ENCODE assay signal across 25 mouse cellular contexts in genomic region chr15:92752578-92752977, GRCm38 (mm10).
DNase-seq lines count a peak whose midpoint lies in the region; ATAC-seq and TF ChIP-seq lines count a peak whose summit lies in the region.
"Had no signal": no experiment of that assay in that cellular context is flagged by ENCODE, and none has a peak within 500 bp of the region (broad histone marks: within the 10 kb centered on the region; RNA-seq: fewer than 3 reads in every experiment).

No protein-coding gene starts in this region.

- H3K27me3 ChIP-seq in forebrain, embryonic 12.5 days: peaks cover 5% of the 10 kb centered on the region; the same call in 1 of the 2 replicates
- H3K27me3 ChIP-seq in forebrain, embryonic 10.5 days (ENCODE audit: poor library complexity, severe bottlenecking): no peaks in the 10 kb centered on the region; the same call in 1 of the 2 replicates
- no peaks in the 10 kb centered on the region for H3K27me3 ChIP-seq in lung, embryonic 14.5 days (ENCODE audit: insufficient read depth, low read length)
- no peaks in the 10 kb centered on the region for H3K27me3 ChIP-seq in hindbrain, embryonic 12.5 days
- no peaks in the 10 kb centered on the region for H3K27me3 ChIP-seq in midbrain, embryonic 15.5 days (replicated peaks)
- H3K27me3 ChIP-seq in intestine, embryonic 15.5 days (replicated peaks): no peaks in the 10 kb centered on the region
- H3K27me3 ChIP-seq: forebrain, embryonic 13.5 days; heart, embryonic 12.5 days; kidney, embryonic 15.5 days; limb, embryonic 12.5 days had no signal

- no peak overlapping the region for H3K27ac ChIP-seq in forebrain, embryonic 12.5 days
- no peak overlapping the region for H3K27ac ChIP-seq in forebrain, embryonic 10.5 days
- H3K27ac ChIP-seq in lung, embryonic 14.5 days (ENCODE audit: low read depth): no peak overlapping the region
- peak overlapping the region; percentile 69 for H3K27ac ChIP-seq in hindbrain, embryonic 12.5 days
- peak overlapping the region; percentile 16; the same call in 1 of the 2 replicates for H3K27ac ChIP-seq in midbrain, embryonic 15.5 days
- H3K27ac ChIP-seq in intestine, embryonic 15.5 days: no peak overlapping the region
- H3K27ac ChIP-seq: forebrain, embryonic 13.5 days; kidney, embryonic 15.5 days; limb, embryonic 12.5 days; macrophage had no signal

- H3K4me1 ChIP-seq in forebrain, embryonic 12.5 days: peaks cover 6% of the 10 kb centered on the region
- H3K4me1 ChIP-seq in forebrain, embryonic 10.5 days: peaks cover 11% of the 10 kb centered on the region
- H3K4me1 ChIP-seq in lung, embryonic 14.5 days (ENCODE audit: insufficient read depth): no peaks in the 10 kb centered on the region
- H3K4me1 ChIP-seq in hindbrain, embryonic 12.5 days: no peaks in the 10 kb centered on the region
- H3K4me1 ChIP-seq in midbrain, embryonic 15.5 days: peaks cover 7% of the 10 kb centered on the region
- H3K4me1 ChIP-seq in intestine, embryonic 15.5 days (replicated peaks): no peaks in the 10 kb centered on the region
- H3K4me1 ChIP-seq: heart, embryonic 12.5 days; kidney, embryonic 15.5 days had no signal

- H3K9me3 ChIP-seq in forebrain, embryonic 12.5 days: no peaks in the 10 kb centered on the region
- H3K9me3 ChIP-seq in forebrain, embryonic 10.5 days: 0 out of 2 replicates have a peak, but pooled peaks cover 5% of the 10 kb centered on the region
- H3K9me3 ChIP-seq in lung, embryonic 14.5 days (ENCODE audit: low read depth, low read length): no peaks in the 10 kb centered on the region
- no peaks in the 10 kb centered on the region for H3K9me3 ChIP-seq in hindbrain, embryonic 12.5 days (replicated peaks)
- no peaks in the 10 kb centered on the region for H3K9me3 ChIP-seq in midbrain, embryonic 15.5 days
- H3K9me3 ChIP-seq in intestine, embryonic 15.5 days: no peaks in the 10 kb centered on the region
- H3K9me3 ChIP-seq: forebrain, embryonic 13.5 days; heart, embryonic 12.5 days; kidney, embryonic 15.5 days; limb, embryonic 12.5 days had no signal

- peak; percentile 23; the same call in 1 of the 2 replicates for ATAC-seq in forebrain, embryonic 12.5 days (ENCODE audit: low FRiP score)
- ATAC-seq in lung, embryonic 14.5 days (ENCODE audit: insufficient read depth): no peak
- peak; percentile 55; the same call in 1 of the 2 replicates for ATAC-seq in hindbrain, embryonic 12.5 days (ENCODE audit: low FRiP score)
- ATAC-seq in midbrain, embryonic 15.5 days (replicated peaks): no peak
- no peak for ATAC-seq in intestine, embryonic 15.5 days
- ATAC-seq: activated CD4-positive, CD25-positive, alpha-beta regulatory T cell, adult 4 months; liver, postnatal 0 days had no signal

- DNase-seq in forebrain, embryonic 10.5 days (ENCODE audit: extremely low spot score, low spot score): no peak
- no peak for DNase-seq in lung, embryonic 14.5 days
- no peak for DNase-seq in lung, postnatal 14 days
- no peak for DNase-seq in left cerebral cortex, postnatal 25 days (ENCODE audit: low spot score in 2 of 2)
- DNase-seq: adrenal gland, adult 8-10 months; cerebellum, adult 18-20 months; cerebellum, postnatal 14 days; gastrocnemius, postnatal 14 days; heart, postnatal 10 days; kidney, adult 11 months; kidney, postnatal 36 days; layer of hippocampus, adult 9-11 months; liver, postnatal 0 days; right cerebral cortex, postnatal 25 days had no signal

- no peak overlapping the region for H3K4me3 ChIP-seq in forebrain, embryonic 12.5 days (replicated peaks)
- H3K4me3 ChIP-seq in forebrain, embryonic 10.5 days: no peak overlapping the region
- no peak overlapping the region for H3K4me3 ChIP-seq in lung, embryonic 14.5 days (ENCODE audit: low read depth, low read length)
- H3K4me3 ChIP-seq in hindbrain, embryonic 12.5 days: no peak overlapping the region
- H3K4me3 ChIP-seq in midbrain, embryonic 15.5 days: no peak overlapping the region
- no peak overlapping the region for H3K4me3 ChIP-seq in intestine, embryonic 15.5 days (replicated peaks)
- H3K4me3 ChIP-seq: forebrain, embryonic 13.5 days; heart, embryonic 12.5 days; kidney, embryonic 15.5 days; limb, embryonic 12.5 days had no signal

- H3K9ac ChIP-seq in forebrain, embryonic 12.5 days: no peak overlapping the region
- no peak overlapping the region for H3K9ac ChIP-seq in lung, embryonic 14.5 days
- H3K9ac ChIP-seq in hindbrain, embryonic 12.5 days: no peak overlapping the region
- H3K9ac ChIP-seq in midbrain, embryonic 15.5 days: no peak overlapping the region
- no peak overlapping the region for H3K9ac ChIP-seq in intestine, embryonic 15.5 days
- H3K9ac ChIP-seq: forebrain, embryonic 13.5 days; heart, embryonic 12.5 days; kidney, embryonic 15.5 days; limb, embryonic 12.5 days; liver, postnatal 0 days had no signal

- H3K36me3 ChIP-seq in forebrain, embryonic 12.5 days (replicated peaks): no peaks in the 10 kb centered on the region
- H3K36me3 ChIP-seq in forebrain, embryonic 10.5 days (replicated peaks): no peaks in the 10 kb centered on the region
- no peaks in the 10 kb centered on the region for H3K36me3 ChIP-seq in lung, embryonic 14.5 days (ENCODE audit: insufficient read depth)
- no peaks in the 10 kb centered on the region for H3K36me3 ChIP-seq in hindbrain, embryonic 12.5 days
- H3K36me3 ChIP-seq in midbrain, embryonic 15.5 days (replicated peaks): no peaks in the 10 kb centered on the region
- no peaks in the 10 kb centered on the region for H3K36me3 ChIP-seq in intestine, embryonic 15.5 days
- H3K36me3 ChIP-seq: heart, embryonic 12.5 days; kidney, embryonic 15.5 days; limb, embryonic 12.5 days had no signal

- H3K4me2 ChIP-seq in forebrain, embryonic 12.5 days: no peak overlapping the region
- peak overlapping the region; percentile 38; the same call in 1 of the 2 replicates for H3K4me2 ChIP-seq in lung, embryonic 14.5 days
- peak overlapping the region; percentile 30; the same call in 1 of the 2 replicates for H3K4me2 ChIP-seq in hindbrain, embryonic 12.5 days (replicated peaks)
- H3K4me2 ChIP-seq in midbrain, embryonic 15.5 days: peak overlapping the region; percentile 21; the same call in 1 of the 2 replicates
- no peak overlapping the region for H3K4me2 ChIP-seq in intestine, embryonic 15.5 days (replicated peaks)
- H3K4me2 ChIP-seq: forebrain, embryonic 13.5 days; heart, embryonic 12.5 days; kidney, embryonic 15.5 days; limb, embryonic 12.5 days; liver, embryonic 11.5 days had no signal

- TF ChIP-seq CTCF in lung, embryonic 14.5 days (IDR thresholded peaks at IDR 0.05; ENCODE audit: low read depth): no peak

- WGBS in forebrain, embryonic 12.5 days: 91% methylated on average over 13 of the region's 13 CpGs
- 92% methylated on average over 13 of the region's 13 CpGs for WGBS in forebrain, embryonic 10.5 days
- WGBS in lung, embryonic 14.5 days: 84% methylated on average over 13 of the region's 13 CpGs
- 85% methylated on average over 13 of the region's 13 CpGs for WGBS in hindbrain, embryonic 12.5 days
- WGBS in midbrain, embryonic 15.5 days: 88% methylated on average over 13 of the region's 13 CpGs
- 90% methylated on average over 13 of the region's 13 CpGs for WGBS in intestine, embryonic 15.5 days

- intact Hi-C loops in left cerebral cortex, postnatal 25 days (cut with DNase I): no loop called here

Comparison
In these comparisons a context has a peak if more than half of its experiments do, and no peak if none do; other contexts are left out.
1. ATAC-seq: peak in forebrain, embryonic 12.5 days (single experiment) and hindbrain, embryonic 12.5 days (single experiment); none in lung, embryonic 14.5 days (single experiment), midbrain, embryonic 15.5 days (single experiment) and intestine, embryonic 15.5 days (single experiment).
2. H3K27ac ChIP-seq: peak in hindbrain, embryonic 12.5 days (single experiment) and midbrain, embryonic 15.5 days (single experiment); none in forebrain, embryonic 12.5 days (single experiment), forebrain, embryonic 10.5 days (single experiment), lung, embryonic 14.5 days (single experiment) and intestine, embryonic 15.5 days (single experiment).
3. H3K4me2 ChIP-seq: peak in lung, embryonic 14.5 days (single experiment), hindbrain, embryonic 12.5 days (single experiment) and midbrain, embryonic 15.5 days (single experiment); none in forebrain, embryonic 12.5 days (single experiment) and intestine, embryonic 15.5 days (single experiment).